Mouse (Mus musculus) c-Kit-positive CD71-positive TER-119-negative erythroid progenitor cells, embryonic 14.5 days (primary cell): ENCODE measurements around the gene Cldn15.
"Not testable (repeated sequence)": the region's sequence is repeated elsewhere in the genome, so short reads cannot be mapped to it uniquely, and the experiment has no call there.

Source experiments
- DNase-seq: peaks from one replicate; pipeline ENCODE4 v3.0.0-alpha.2; 2013; ENCODE audit warnings: low read depth

The Cldn15 gene

DNA sequence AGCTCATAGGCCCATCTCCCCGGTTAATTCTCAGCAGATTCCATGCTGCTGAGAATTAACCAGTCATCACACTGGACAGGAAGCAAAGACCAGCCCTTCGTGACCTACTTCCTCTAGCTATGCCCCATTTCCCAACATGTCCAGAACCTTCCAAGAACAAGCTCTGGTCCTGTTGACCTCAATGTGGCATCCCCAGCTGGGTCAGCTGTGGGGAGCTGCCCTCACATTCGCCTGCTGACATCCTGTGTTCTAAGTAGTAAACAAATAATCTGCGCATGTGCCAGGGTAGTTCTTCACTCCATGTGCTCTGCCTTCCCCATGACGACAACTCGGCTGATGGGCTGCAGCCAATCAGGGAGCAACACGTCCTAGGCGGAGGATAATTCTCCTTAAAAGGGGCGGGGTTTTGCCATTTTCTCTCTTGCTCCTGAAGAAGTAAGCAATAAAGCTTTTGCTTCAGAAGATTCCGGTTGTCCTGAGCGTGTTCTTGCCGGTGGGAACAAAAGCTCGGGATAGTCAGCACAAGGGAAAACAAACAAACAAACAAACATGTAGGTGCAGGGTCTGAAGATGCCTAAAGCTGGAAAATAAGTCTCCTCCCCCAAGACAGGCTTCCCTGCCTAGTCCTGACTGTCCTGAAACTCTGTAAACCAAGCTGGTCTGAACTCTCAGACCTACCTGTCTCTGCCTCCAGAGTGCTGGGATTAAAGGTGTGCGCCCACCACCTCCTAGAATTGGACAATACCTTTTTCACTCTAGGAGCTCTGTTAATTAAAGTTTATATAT lies 16.7 kb upstream of the Cldn15 start:
- DNase-seq, result not testable (repeated sequence)

DNA sequence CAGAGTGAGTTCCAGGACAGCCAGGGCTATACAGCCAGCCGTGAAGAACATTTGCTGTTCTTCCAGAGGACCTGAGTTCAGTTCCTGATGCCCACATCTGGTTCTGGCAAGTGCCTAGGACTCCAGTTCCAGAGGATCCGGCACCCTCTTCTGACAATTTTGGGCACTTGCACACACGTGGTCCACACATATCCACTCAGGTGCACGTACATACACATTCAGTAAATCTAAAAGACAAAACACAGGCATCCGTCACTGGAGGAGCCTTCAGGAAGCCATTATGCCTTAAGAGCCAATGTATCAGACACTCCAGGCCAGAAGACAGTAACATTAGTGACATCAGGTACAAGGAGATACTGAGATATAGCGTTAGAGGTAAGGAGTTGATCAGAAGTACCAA lies 15.9 kb upstream of the Cldn15 start:
- DNase-seq, result no peak

DNA sequence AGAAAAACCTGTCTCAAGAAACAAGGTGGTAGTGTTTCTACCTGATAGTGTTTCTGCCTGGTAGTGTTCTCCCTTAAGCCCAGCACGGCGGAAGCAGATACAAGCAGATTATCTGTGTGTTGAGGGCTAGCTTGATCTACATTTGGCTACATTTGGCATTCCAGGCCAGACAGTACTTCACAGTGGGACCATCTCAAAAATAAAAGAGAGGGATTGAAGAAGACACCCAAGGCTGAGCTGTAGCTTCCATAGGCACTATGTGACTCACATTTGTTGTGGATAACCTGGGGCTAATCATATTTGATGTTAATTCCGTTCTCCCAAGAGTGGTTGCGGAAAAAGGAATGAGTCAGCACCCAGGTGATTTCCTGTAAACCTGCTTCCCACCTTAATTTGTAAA lies 14.3 kb upstream of the Cldn15 start:
- no peak for DNase-seq

DNA sequence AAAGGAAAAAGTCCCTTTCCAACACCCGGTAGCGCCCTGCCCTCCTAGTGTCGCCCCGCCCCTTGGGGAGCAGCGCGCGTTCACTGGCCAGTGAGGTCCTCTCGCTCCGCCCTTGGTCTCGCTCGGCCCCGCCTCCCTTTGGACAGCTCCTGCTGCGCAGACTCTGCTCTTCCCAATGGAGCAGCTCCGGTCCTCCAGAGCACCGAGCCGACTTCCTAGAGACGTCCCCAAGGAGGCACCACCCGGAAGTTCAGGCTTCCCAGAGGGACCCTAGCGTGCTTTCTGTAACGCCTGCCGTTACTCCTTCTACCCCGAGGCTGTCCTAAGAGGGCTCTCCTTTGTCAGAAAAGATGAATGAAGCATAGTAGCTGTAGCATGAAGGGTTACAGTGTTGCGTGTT lies 13.4 kb upstream of the Cldn15 start, which contains the start of gene Fis1:
Fis1 (plus strand) TSS at position 261 of the 400 bp plus-strand sequence.
- DNase-seq, result peak; percentile 95

DNA sequence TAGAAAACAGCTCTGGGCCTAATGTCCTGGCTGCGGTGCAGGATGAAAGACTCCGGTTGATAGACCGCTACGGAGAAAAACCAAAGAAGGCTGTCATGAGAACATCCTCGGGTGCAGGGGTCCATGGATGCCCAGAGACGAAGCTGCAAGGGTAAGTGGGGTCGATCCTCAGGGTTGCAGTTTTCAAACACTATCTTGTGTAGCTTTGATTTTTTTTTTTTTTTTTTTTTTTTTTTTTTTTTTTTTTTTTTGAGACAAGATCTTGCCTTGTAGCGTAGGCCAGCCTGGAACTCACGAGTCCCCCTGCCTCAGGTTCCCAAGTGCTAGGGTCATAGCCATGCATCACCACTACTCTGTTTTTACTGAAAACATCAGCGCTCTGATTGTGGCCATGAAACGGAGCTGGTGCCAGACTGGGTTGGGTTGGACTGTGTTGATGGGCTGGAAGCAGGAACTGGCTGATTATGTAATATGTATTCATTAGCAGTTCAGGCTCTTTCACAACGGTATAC lies 12.9 kb upstream of the Cldn15 start:
- DNase-seq, result no peak

DNA sequence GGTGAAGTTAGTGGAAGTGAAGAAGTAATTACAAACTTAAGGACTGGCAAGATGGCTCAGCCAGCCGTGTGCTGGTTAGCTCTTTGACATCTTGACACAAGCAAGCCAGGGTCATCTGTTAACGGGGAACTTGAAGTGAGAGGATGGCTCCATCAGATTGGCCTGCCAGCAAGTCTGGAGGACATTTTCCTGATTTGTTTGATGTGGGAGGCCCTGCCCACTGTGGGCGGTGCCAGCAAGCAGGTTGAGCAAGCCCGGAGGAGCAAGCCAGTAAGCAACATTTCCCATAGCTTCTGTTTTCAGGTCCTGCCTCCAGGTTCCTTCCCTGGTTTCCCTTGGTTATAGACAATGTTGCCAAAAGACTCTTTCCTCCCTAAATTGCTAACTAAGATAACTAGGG lies 10.8 kb upstream of the Cldn15 start:
- DNase-seq, result no peak

DNA sequence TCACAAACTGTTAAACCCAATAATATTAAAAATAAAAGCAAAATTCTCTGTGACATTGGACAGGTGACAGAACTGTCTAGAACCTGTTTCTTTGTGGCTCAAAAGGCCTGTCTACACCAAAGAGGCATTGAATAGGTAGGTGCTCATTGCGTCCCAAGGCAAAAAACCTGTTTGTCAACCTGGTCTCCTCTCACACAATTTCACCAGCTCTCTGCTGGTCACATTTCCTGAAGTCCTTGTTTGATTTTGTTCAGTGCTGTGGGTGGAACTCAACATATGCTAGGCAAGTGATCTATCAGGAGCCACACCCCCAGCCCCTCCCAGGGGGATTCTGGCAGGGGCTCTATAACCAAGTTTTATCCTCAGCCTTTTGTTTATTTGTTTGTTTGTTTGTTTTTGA lies 9.2 kb upstream of the Cldn15 start:
- DNase-seq, result no peak

DNA sequence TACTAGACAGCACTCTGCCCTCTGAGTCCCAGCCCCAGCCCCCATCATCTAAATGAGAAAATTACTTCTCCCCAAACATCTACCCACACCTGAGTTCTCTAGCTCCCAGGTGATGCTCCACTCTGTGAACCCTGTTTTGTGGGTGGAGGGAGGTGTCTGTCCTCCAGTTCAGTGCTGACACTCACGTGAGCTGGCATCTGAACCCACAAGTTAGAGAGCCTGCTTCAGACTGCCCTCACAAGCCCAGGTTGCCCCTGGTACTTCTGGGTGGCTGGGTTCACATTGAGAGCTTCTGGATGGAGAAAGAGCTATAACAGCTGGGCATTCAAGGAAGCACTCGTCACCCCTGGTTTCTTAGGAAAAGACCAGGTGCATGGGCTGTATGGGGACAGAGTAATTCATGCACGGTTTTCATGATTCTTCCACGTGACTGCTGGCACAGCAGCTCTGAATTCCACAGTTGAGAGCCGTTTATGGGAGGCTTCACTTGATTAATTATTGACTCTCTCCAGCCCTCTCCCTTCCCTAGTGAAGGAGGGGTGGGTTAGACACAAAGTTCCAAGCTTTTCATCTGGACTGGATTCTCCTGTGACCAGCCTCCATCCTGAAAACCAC lies 7.3 kb upstream of the Cldn15 start:
- DNase-seq, result no peak

DNA sequence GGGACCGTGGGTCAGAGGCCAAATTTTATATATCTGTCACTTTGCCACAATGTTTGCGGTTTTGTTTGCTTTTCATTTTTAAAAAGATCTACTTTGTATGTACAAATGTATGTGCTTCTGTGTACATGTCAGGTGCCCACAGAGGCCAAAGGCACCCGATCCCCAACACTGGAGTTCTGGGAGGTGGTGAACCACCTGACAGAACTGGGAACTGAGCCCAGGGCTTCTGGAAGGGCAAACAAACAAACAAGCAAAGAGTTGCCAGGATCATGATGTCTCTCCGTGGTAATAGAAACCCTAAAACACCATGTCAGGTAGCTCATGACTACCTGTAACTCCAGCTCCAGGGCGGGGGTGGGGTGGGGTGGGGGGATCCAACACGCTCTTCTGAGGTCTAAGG lies 6.4 kb upstream of the Cldn15 start:
- no peak for DNase-seq

DNA sequence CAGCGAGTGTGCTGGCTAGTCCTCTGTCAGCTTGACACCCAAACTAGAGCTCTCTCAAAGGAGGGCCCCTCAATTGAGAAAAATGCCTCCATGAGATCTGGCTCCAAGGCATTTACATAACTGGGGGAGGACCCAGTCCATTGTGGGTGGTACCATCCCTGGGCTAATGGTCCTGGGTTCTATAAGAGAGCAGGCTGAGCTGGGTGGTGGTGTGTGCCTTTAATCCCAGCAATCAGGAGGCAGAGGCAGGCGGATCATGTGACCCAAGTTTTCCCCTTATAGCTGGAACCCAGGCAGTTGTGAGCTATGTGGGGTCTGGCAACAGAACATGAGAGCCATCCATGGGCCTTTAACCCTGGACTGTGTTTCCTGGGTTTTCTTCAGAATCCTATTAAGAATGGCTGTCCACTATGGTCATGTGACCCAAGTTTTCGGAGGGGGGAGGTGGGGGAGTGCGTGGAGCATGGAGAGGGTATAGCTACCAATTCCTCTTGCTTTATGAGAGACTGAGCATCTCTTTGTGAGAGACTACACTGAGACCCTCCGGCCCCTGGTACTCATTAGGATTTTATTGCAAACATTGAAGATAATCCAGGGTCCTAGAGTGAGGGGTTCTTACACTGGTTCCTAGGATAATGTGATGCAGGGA lies 5.0 kb upstream of the Cldn15 start:
- no peak for DNase-seq

DNA sequence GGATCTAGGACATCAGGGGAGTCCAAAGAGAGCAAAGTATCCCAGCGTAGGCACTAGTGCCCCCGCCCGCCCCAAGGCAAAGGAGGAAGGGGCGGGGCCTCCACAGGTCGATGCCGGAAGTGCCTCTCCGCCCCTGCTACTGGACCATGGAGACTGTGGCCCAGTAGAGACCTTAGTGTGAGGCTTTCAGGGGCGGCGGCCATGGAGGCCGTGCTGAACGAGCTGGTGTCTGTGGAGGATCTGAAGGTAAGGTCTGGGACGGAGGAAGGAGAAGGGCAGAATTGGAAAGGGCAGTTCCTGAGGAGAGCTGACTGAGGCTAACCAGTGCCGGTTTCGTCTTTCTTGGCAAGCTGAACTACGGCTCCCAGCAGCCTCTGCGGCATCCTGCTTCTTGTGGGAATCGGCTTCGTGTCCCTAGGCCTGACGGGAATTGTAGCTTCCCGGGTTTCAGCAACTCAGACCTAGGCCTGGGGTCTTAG lies 4.4 kb upstream of the Cldn15 start:
- DNase-seq, result peak; percentile 78

DNA sequence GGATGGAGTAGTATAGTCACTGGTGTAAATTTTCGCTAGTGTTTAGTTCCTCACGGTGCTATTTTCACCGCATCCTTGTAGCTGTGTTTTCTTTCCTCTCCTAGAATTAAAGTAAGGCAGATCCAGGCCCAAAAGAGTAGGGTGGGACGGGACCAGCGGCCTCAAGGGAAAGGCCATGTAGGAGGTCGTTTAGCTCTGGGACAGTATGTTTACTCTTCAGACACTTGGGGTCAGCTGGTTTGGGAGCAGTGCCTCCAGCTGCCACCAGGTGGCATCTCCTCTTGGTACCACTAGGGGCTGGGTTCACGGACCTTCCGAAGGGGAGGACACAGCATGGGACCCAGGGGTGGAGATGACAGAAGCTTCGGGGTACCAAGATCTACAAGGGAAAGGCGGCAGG lies 3.9 kb upstream of the Cldn15 start:
- peak; percentile 71 for DNase-seq

DNA sequence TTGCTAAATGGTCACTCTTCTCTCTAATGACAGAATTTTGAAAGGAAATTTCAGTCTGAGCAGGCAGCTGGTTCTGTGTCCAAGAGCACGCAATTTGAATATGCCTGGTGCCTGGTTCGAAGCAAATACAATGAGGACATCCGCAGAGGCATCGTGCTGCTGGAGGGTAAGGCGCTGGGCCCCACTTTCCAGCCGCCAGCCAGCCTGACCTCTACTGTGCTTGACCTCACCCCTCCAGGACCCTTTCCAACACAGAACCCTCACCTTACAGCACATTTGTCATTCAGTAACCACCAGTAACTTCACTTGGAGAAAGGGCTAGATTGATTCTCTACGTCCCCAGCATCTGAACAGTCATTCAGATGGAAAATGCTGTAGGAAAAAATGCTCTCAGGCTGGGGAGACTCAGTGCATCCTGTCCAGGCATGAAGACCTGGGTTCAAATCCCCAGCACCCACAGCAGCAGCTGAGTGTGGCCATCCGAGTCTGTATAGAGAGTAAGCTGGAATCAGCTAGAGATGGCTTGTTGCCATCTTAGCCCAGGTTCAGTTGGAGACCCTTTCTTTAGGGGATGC lies 3.4 kb upstream of the Cldn15 start:
- no peak for DNase-seq

DNA sequence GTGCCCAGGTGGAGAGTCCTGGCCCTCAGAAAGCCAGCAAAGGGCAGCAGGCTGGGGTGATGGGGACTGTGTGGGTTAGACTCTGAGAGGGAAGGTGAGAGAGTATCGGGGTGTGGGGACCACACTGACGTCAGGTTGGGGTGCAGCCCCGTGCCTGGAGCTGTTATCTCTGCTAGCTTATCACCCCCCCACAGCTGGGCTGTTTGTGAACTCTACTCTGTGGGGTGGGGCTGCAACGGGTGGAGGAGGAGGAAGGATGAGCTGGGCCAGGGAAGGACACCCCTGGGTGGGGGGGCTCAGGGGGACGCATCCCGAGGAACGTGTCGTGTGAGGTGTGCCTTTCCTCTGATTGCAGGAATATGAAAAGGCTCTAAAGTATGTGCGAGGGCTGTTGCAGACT lies 1.2 kb upstream of the Cldn15 start:
- peak; percentile 51 for DNase-seq

DNA sequence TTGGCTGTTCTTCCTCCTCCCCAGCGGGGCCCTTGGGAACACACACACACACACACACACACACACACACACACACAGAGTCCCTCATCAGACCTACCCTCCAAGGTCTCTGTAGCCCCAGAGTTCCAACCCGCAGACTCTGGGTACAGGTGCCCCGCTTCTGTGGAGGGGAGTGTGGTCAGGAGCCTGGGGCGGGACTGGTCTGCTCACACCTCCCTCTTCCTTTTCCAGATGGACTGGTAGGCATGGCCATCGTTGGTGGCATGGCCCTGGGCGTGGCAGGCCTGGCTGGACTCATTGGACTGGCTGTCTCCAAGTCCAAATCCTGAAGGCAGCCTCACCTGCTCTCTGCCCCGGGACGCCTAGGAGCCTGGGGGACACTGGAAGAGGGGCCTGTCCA lies 730 bp upstream of the Cldn15 start:
- no peak for DNase-seq

DNA sequence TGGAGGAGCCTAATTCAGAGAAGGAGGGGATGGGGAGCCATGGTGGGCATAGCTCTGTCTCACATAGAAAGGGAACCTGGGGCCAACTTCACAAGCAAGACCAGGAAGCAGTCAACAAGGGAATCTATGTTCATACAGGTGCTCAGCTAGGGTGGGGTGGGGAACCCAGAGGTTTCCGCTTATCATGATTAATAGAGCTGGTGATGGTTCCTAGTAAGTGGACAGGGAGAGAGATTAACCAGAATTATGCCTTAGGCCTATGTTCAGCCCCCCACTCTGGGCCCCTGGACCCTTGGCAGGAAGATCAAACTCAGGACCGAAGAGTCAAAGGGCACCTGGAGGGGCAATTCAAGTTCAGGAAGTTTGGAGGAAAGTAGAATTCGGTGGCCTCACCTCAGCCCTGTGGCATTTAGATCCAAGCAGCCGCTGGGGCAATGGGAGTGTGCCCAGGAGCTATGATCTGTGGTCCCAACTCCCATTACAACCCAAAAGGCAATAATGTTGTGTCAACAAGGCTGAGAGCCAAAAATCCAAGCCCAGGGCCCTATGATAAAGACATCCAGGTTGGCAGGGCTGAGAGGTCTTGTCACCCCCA lies 542 bp downstream of the Cldn15 start:
- no peak for DNase-seq

DNA sequence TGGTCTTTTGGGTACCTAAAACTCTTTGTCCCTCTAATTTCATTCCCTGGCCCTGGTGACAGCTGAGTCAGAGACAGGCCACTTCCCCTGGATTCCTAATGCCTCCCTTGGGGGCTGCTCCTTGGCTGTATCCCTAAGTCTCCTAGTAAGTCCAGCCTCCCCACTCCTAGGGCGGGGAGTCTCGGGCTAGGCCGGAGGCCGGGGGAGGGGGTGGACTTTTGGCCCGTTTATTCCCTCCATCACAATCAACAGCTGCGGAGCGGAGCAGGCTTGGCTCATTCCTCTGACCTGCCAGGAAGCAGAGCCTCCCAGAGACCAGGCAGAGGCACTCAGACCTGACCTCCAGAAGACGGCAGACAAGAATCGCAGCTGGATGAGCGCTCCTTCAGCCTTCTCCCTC lies 1.2 kb downstream of the Cldn15 start:
- no peak for DNase-seq

DNA sequence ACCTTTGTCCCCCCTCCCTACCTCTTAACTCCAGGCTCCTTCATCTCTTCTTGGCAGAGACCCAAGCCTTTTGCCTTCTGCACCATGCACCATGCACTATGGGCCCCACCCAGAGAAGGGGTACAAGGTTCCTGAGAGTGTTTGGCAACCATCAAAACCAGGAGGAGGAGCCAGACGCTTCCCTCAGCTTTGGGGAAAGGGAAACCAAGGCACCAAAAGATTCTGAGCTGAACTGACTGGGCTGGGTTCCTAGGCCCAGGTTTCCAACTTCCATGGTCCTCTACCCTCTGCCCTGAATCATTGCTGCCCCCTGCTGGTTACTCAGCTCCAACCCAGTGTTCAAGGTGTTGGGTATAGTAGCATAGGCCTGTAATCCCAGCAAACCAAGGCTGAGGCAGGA lies 4.3 kb downstream of the Cldn15 start:
- peak; percentile 73 for DNase-seq

DNA sequence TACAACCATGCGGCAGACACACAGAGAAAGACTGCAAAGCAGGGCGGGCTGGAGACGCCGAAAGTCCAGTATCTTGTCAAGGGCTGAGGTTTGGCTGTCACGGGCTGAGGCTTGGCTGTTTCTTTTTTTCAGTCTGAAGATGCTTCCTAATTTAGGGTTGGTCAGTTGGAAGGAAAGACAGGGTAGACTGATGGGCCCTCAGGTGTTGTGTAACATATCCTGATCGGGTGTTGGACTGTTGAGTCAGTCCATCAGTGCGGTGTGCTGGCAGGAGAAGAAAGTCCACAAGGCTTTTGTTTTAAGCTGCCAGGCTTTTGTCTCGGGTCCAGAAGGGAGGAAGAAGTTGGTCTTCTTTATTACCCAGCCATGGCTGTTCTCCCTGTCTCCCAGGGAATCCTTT lies 7.3 kb downstream of the Cldn15 start:
- DNase-seq, result no peak

DNA sequence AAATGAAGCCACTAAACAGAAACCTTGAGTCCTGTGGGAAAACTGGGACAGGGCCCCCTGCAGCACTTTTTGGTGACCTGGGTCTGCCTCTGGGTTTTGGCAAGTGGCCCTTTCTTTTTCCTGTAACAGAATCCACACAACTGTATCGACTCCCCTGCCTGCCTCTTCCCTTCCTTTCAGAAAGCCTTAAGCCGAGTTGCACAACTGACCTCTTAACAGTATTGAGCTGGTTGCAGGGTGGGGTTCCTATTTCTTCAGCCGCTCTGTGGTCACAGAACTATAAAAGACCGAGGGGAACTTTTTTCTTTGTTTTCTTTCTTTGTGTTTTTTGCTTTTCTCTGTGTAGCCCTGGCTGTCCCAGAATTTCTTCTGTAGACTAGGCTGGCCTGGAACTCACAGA lies 11.4 kb downstream of the Cldn15 start:
- DNase-seq, result no peak

DNA sequence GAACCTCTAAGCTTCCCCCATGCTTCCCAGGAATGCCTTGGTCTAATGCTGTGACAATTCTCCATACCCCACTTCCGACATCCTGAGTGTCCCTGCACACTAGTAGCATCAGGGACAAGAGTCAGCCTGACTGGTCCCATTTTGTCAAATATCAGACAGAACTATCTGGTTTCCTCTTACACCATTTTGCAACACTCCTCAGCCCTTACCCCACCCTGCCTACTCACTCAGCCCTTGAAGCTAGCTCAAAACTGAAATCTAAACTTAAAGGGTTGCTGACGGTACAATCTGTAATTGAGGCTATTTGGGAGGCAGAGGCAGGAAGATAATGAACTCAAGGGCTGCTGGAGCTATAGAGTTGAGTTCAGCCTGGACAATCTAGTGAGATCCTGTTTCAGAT lies 13.3 kb downstream of the Cldn15 start:
- no peak for DNase-seq

DNA sequence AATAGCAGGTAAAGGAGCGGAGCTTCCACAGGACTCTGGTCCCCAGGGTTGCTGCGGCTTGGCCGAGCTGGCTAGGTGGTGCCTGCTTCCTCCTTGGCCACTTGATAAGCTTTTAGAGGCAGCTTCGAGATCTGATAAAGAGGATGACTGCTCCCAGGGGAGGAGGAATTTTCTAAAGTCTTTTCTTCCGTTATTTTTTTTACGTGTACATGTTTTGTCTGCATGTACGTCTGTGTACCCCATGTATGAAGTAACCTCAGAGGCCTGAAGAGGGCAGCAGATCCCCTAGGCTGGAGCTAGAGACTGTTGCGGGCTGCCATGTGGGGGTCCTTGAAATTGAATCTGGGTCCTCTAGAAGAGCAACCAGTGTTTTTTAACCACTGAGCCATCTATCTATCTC lies 14.6 kb downstream of the Cldn15 start:
- DNase-seq, result no peak
